Mouse (Mus musculus) midbrain, embryonic 14.5 days (tissue): ENCODE results near the gene Cenpv. TPM values are rescaled to one million over a fixed set of nuclear protein-coding genes. Genes with fewer than 3 reads are reported as not detected.
A peak's percentile ranks its signal among the peaks of the same experiment; 100 is the strongest.

ENCODE experiments used
- ATAC-seq: fragments of 200-750 bp; cut with Nextera tagmentation; 2 replicates; pipeline ENCODE4 v1.8.0; 2017; ENCODE audit warnings: moderate number of reproducible peaks, moderate library complexity; ENCODE audit not compliant: low FRiP score, low TSS enrichment
- DNase-seq: peaks from one replicate; pipeline ENCODE4 v3.0.0-alpha.2; 2015
- H3K27ac ChIP-seq: fragments of 300-500 bp; sonication (generic); replicated peaks from 2 replicates; pipeline ENCODE4 v1.5.1; 2014; ENCODE audit warnings: mild to moderate bottlenecking, low read depth, low read length, moderate library complexity
- H3K27me3 ChIP-seq: fragments of 300-500 bp; sonication (generic); 2 replicates; pipeline ENCODE4 v1.6.1; 2014; ENCODE audit warnings: low read length, control low read depth, mixed read lengths; ENCODE audit not compliant: control insufficient read depth, insufficient read depth
- H3K36me3 ChIP-seq: fragments of 300-500 bp; sonication (generic); 2 replicates; pipeline ENCODE4 v1.6.1; 2014; ENCODE audit warnings: low read length, control low read depth; ENCODE audit not compliant: control insufficient read depth, insufficient read depth
- H3K4me1 ChIP-seq: fragments of 300-500 bp; sonication (generic); 2 replicates; pipeline ENCODE4 v1.6.1; 2014; ENCODE audit warnings: mild to moderate bottlenecking, antibody characterized with exemption, low read length, control low read depth; ENCODE audit not compliant: control insufficient read depth, insufficient read depth
- H3K4me2 ChIP-seq: fragments of 300-500 bp; sonication (generic); 2 replicates; pipeline ENCODE4 v1.6.1; 2014; ENCODE audit warnings: mild to moderate bottlenecking, low read length, moderate library complexity
- H3K4me3 ChIP-seq: fragments of 300-500 bp; sonication (generic); replicated peaks from 2 replicates; pipeline ENCODE4 v1.5.1; 2014; ENCODE audit warnings: low read depth, low read length
- H3K9ac ChIP-seq: fragments of 300-500 bp; sonication (generic); replicated peaks from 2 replicates; pipeline ENCODE4 v1.6.1; 2014; ENCODE audit warnings: mild to moderate bottlenecking, low read length, moderate library complexity
- H3K9me3 ChIP-seq: fragments of 300-500 bp; sonication (generic); 2 replicates; pipeline ENCODE4 v1.6.1; 2016; ENCODE audit warnings: low read length, control low read depth, mixed read lengths; ENCODE audit not compliant: control insufficient read depth
- WGBS: fragments of 180-500 bp; shearing (Covaris S2); extraction: QIAGEN DNeasy Blood & Tissue Kit; methylation state at CpG from one replicate; pipeline ENCODE4 v1.1.7; 2014; 5-methylcytosine and 5-hydroxymethylcytosine counted together
- polyA plus RNA-seq: library from polyadenylated mRNA; unstranded; fragments of >200 nt; fragmentation: Nextera tagmentation; extraction: Ambion mirVana; gene quantifications from 2 replicates; pipeline ENCODE4 v1.2.1, GENCODE M21; 2014

Gene Cenpv
- polyA plus RNA-seq, 1 experiment from 2014 or later: 72.2 TPM

GRCm38 (mm10) chr11:62573959-62574702 lies 35.1 kb upstream of the Cenpv start, which contains the start of gene Trpv2:
Gene Trpv2, plus strand, starts transcription at chr11:62574486.
- Histone ChIP-seq H3K4me1 (peaks cover 12% of the 10 kb centered on the region), H3K9me3 (no peaks in the 10 kb centered on the region), H3K27ac (no peak within 1 kb of the TSS), H3K36me3 (0 out of 2 replicates have a peak, but pooled peaks cover 3% of the 10 kb centered on the region), H3K4me3 (peak within 1 kb of the TSS; percentile 59), H3K9ac (peak within 1 kb of the TSS; percentile 75), H3K4me2 (peak within 1 kb of the TSS; percentile 99), H3K27me3 (no peaks in the 10 kb centered on the region)
- no peak for DNase-seq
- ATAC-seq: no peak
- WGBS: 84% methylated on average over 6 of the region's 6 CpGs

- no peak for ATAC-seq
- WGBS: 78% methylated on average over 3 of the region's 3 CpGs
- Histone ChIP-seq H3K27ac (no peak overlapping the region), H3K4me1 (no peaks in the 10 kb centered on the region), H3K9ac (no peak overlapping the region), H3K27me3 (no peaks in the 10 kb centered on the region), H3K36me3 (no peaks in the 10 kb centered on the region), H3K9me3 (no peaks in the 10 kb centered on the region), H3K4me2 (no peak overlapping the region), H3K4me3 (no peak overlapping the region)
- DNase-seq: no peak
Measured at GRCm38 (mm10) chr11:62568300-62568699, 29.2 kb upstream of the Cenpv start.

- Histone ChIP-seq H3K36me3 (no peaks in the 10 kb centered on the region), H3K4me3 (no peak overlapping the region), H3K4me1 (no peaks in the 10 kb centered on the region), H3K27me3 (no peaks in the 10 kb centered on the region), H3K9ac (no peak overlapping the region), H3K9me3 (no peaks in the 10 kb centered on the region), H3K27ac (no peak overlapping the region), H3K4me2 (no peak overlapping the region)
- ATAC-seq: no peak
- DNase-seq: no peak
- 75% methylated on average over 1 of the region's 1 CpGs for WGBS
Measured at GRCm38 (mm10) chr11:62566211-62566610, 27.1 kb upstream of the Cenpv start.

GRCm38 (mm10) chr11:62565747-62566146 lies 26.7 kb upstream of the Cenpv start:
- Histone ChIP-seq H3K27ac (no peak overlapping the region), H3K27me3 (no peaks in the 10 kb centered on the region), H3K4me2 (no peak overlapping the region), H3K9ac (no peak overlapping the region), H3K36me3 (no peaks in the 10 kb centered on the region), H3K4me1 (no peaks in the 10 kb centered on the region), H3K9me3 (no peaks in the 10 kb centered on the region), H3K4me3 (no peak overlapping the region)
- ATAC-seq (no peak), DNase-seq (no peak)
- 78% methylated on average over 7 of the region's 7 CpGs for WGBS

- DNase-seq (no peak), ATAC-seq (no peak)
- H3K27ac ChIP-seq: no peak overlapping the region
- 89% methylated on average over 2 of the region's 2 CpGs for WGBS
- H3K9me3 ChIP-seq: no peaks in the 10 kb centered on the region
- no peaks in the 10 kb centered on the region for H3K4me1 ChIP-seq
- no peaks in the 10 kb centered on the region for H3K27me3 ChIP-seq
- H3K36me3 ChIP-seq: no peaks in the 10 kb centered on the region
- no peak overlapping the region for H3K9ac ChIP-seq
- H3K4me3 ChIP-seq: no peak overlapping the region
- H3K4me2 ChIP-seq: no peak overlapping the region
Measured at GRCm38 (mm10) chr11:62563590-62563989, 24.5 kb upstream of the Cenpv start.

- Histone ChIP-seq H3K4me2 (peak overlapping the region; percentile 51), H3K9ac (no peak overlapping the region), H3K27me3 (no peaks in the 10 kb centered on the region), H3K27ac (no peak overlapping the region), H3K4me3 (peak overlapping the region; percentile 19), H3K36me3 (0 out of 2 replicates have a peak, but pooled peaks cover 3% of the 10 kb centered on the region), H3K9me3 (no peaks in the 10 kb centered on the region), H3K4me1 (peaks cover 6% of the 10 kb centered on the region; the same call in 1 of the 2 replicates)
- 37% methylated on average over 43 of the region's 43 CpGs for WGBS
- DNase-seq (peak; percentile 32), ATAC-seq (no peak)
Measured at GRCm38 (mm10) chr11:62560463-62561016, 21.5 kb upstream of the Cenpv start.

GRCm38 (mm10) chr11:62558961-62559646 lies 20.0 kb upstream of the Cenpv start:
- Histone ChIP-seq H3K36me3 (peaks cover 10% of the 10 kb centered on the region), H3K9ac (no peak overlapping the region), H3K4me2 (no peak overlapping the region), H3K9me3 (no peaks in the 10 kb centered on the region), H3K27me3 (no peaks in the 10 kb centered on the region), H3K4me1 (peaks cover 20% of the 10 kb centered on the region), H3K27ac (no peak overlapping the region), H3K4me3 (no peak overlapping the region)
- ATAC-seq: no peak
- 73% methylated on average over 6 of the region's 6 CpGs for WGBS
- DNase-seq: no peak

- ATAC-seq (no peak), DNase-seq (no peak)
- Histone ChIP-seq H3K9me3 (no peaks in the 10 kb centered on the region), H3K36me3 (peaks cover 19% of the 10 kb centered on the region), H3K4me3 (no peak overlapping the region), H3K27me3 (no peaks in the 10 kb centered on the region), H3K9ac (no peak overlapping the region), H3K4me1 (peaks cover 29% of the 10 kb centered on the region), H3K27ac (no peak overlapping the region), H3K4me2 (no peak overlapping the region)
- WGBS: 75% methylated on average over 2 of the region's 2 CpGs
Measured at GRCm38 (mm10) chr11:62558152-62558551, 19.1 kb upstream of the Cenpv start.
